Mouse (Mus musculus): ENCODE measurements around the gene Rhbdl2. TPM values are rescaled to one million over a fixed set of nuclear protein-coding genes. Genes with fewer than 3 reads are reported as not detected.

The Rhbdl2 gene
- total and polyA plus RNA-seq, 3 experiments: 0.11 TPM; not detected in 2

- H3K9me3 ChIP-seq (replicated peaks): no peaks in the 10 kb centered on the region
- TF ChIP-seq GATA2 (IDR thresholded peaks at IDR 0.05; ENCODE audit: borderline replicate concordance, low read depth, low read length) (no peak), POLR2AphosphoS5 (IDR thresholded peaks at IDR 0.05; ENCODE audit: insufficient replicate concordance, low read depth, low read length) (no peak), CTCF (IDR thresholded peaks at IDR 0.05; ENCODE audit: low read depth, low read length) (no peak), GATA1 (IDR thresholded peaks at IDR 0.05; ENCODE audit: borderline replicate concordance, low read length) (no peak), TAL1 (conservative IDR thresholded peaks at IDR 0.05; ENCODE audit: low read depth, low read length) (no peak)
- no peak for ATAC-seq (ENCODE audit: extremely low read depth, insufficient number of reproducible peaks, low FRiP score, poor library complexity, severe bottlenecking)
- no peaks in the 10 kb centered on the region for H3K4me1 ChIP-seq (ENCODE audit: insufficient read depth, low read depth, low read length)
- H3K4me3 ChIP-seq (ENCODE audit: low read depth, low read length): no peak overlapping the region
- no peak for DNase-seq (ENCODE audit: low spot score)
- peaks cover 7% of the 10 kb centered on the region for H3K27me3 ChIP-seq (ENCODE audit: insufficient read depth, low read length)
- no peaks in the 10 kb centered on the region for H3K36me3 ChIP-seq (replicated peaks)
Measured at GRCm38 (mm10) chr4:123768234-123768633, 19.4 kb upstream of the Rhbdl2 start.

- DNase-seq (ENCODE audit: low spot score) (no peak), ATAC-seq (ENCODE audit: extremely low read depth, insufficient number of reproducible peaks, low FRiP score, poor library complexity, severe bottlenecking) (no peak)
- Histone ChIP-seq H3K36me3 (replicated peaks) (no peaks in the 10 kb centered on the region), H3K4me1 (ENCODE audit: insufficient read depth, low read depth, low read length) (no peaks in the 10 kb centered on the region), H3K4me3 (ENCODE audit: low read depth, low read length) (no peak overlapping the region), H3K9me3 (replicated peaks) (no peaks in the 10 kb centered on the region), H3K27me3 (ENCODE audit: insufficient read depth, low read length) (peaks cover 7% of the 10 kb centered on the region; the same call in 1 of the 2 replicates)
- TF ChIP-seq GATA1 (IDR thresholded peaks at IDR 0.05; ENCODE audit: borderline replicate concordance, low read length) (no peak), TAL1 (conservative IDR thresholded peaks at IDR 0.05; ENCODE audit: low read depth, low read length) (no peak), CTCF (IDR thresholded peaks at IDR 0.05; ENCODE audit: low read depth, low read length) (no peak), POLR2AphosphoS5 (IDR thresholded peaks at IDR 0.05; ENCODE audit: insufficient replicate concordance, low read depth, low read length) (no peak), GATA2 (IDR thresholded peaks at IDR 0.05; ENCODE audit: borderline replicate concordance, low read depth, low read length) (no peak)
Measured at GRCm38 (mm10) chr4:123792666-123793065, 5.0 kb downstream of the Rhbdl2 start.

GRCm38 (mm10) chr4:123793136-123793535 lies 5.5 kb downstream of the Rhbdl2 start:
- Histone ChIP-seq H3K27me3 (ENCODE audit: insufficient read depth, low read length) (peaks cover 4% of the 10 kb centered on the region; the same call in 1 of the 2 replicates), H3K4me3 (ENCODE audit: low read depth, low read length) (no peak overlapping the region), H3K9me3 (replicated peaks) (no peaks in the 10 kb centered on the region), H3K36me3 (replicated peaks) (no peaks in the 10 kb centered on the region), H3K4me1 (ENCODE audit: insufficient read depth, low read depth, low read length) (no peaks in the 10 kb centered on the region)
- DNase-seq (ENCODE audit: low spot score) (no peak), ATAC-seq (ENCODE audit: extremely low read depth, insufficient number of reproducible peaks, low FRiP score, poor library complexity, severe bottlenecking) (no peak)
- TF ChIP-seq TAL1 (conservative IDR thresholded peaks at IDR 0.05; ENCODE audit: low read depth, low read length) (no peak), CTCF (IDR thresholded peaks at IDR 0.05; ENCODE audit: low read depth, low read length) (no peak), POLR2AphosphoS5 (IDR thresholded peaks at IDR 0.05; ENCODE audit: insufficient replicate concordance, low read depth, low read length) (no peak), GATA1 (IDR thresholded peaks at IDR 0.05; ENCODE audit: borderline replicate concordance, low read length) (no peak), GATA2 (IDR thresholded peaks at IDR 0.05; ENCODE audit: borderline replicate concordance, low read depth, low read length) (no peak)

- peaks cover 4% of the 10 kb centered on the region; the same call in 1 of the 2 replicates for H3K27me3 ChIP-seq (ENCODE audit: insufficient read depth, low read length)
- no peaks in the 10 kb centered on the region for H3K9me3 ChIP-seq (replicated peaks)
- no peak overlapping the region for H3K4me3 ChIP-seq (ENCODE audit: low read depth, low read length)
- H3K4me1 ChIP-seq (ENCODE audit: insufficient read depth, low read depth, low read length): no peaks in the 10 kb centered on the region
- no peaks in the 10 kb centered on the region for H3K36me3 ChIP-seq (replicated peaks)
- DNase-seq (ENCODE audit: low spot score) (no peak), ATAC-seq (ENCODE audit: extremely low read depth, insufficient number of reproducible peaks, low FRiP score, poor library complexity, severe bottlenecking) (no peak)
- no peak for TF ChIP-seq POLR2AphosphoS5 (IDR thresholded peaks at IDR 0.05; ENCODE audit: insufficient replicate concordance, low read depth, low read length)
- no peak for TF ChIP-seq GATA2 (IDR thresholded peaks at IDR 0.05; ENCODE audit: borderline replicate concordance, low read depth, low read length)
- no peak for TF ChIP-seq CTCF (IDR thresholded peaks at IDR 0.05; ENCODE audit: low read depth, low read length)
- TF ChIP-seq GATA1 (IDR thresholded peaks at IDR 0.05; ENCODE audit: borderline replicate concordance, low read length): no peak
- no peak for TF ChIP-seq TAL1 (conservative IDR thresholded peaks at IDR 0.05; ENCODE audit: low read depth, low read length)
Measured at GRCm38 (mm10) chr4:123795057-123795456, 7.4 kb downstream of the Rhbdl2 start.

- H3K4me1 ChIP-seq (ENCODE audit: insufficient read depth, low read depth, low read length): no peaks in the 10 kb centered on the region
- no peaks in the 10 kb centered on the region for H3K36me3 ChIP-seq (replicated peaks)
- H3K4me3 ChIP-seq (ENCODE audit: low read depth, low read length): no peak overlapping the region
- no peak for TF ChIP-seq POLR2AphosphoS5 (IDR thresholded peaks at IDR 0.05; ENCODE audit: insufficient replicate concordance, low read depth, low read length)
- DNase-seq (ENCODE audit: low spot score): no peak
- H3K27me3 ChIP-seq (ENCODE audit: insufficient read depth, low read length): peaks cover 4% of the 10 kb centered on the region; the same call in 1 of the 2 replicates
- no peaks in the 10 kb centered on the region for H3K9me3 ChIP-seq (replicated peaks)
- no peak for ATAC-seq (ENCODE audit: extremely low read depth, insufficient number of reproducible peaks, low FRiP score, poor library complexity, severe bottlenecking)
Measured at GRCm38 (mm10) chr4:123797403-123797802, 9.7 kb downstream of the Rhbdl2 start.

GRCm38 (mm10) chr4:123797856-123798255 lies 10.2 kb downstream of the Rhbdl2 start:
- no peak for ATAC-seq (ENCODE audit: extremely low read depth, insufficient number of reproducible peaks, low FRiP score, poor library complexity, severe bottlenecking)
- Histone ChIP-seq H3K27me3 (ENCODE audit: insufficient read depth, low read length) (peaks cover 4% of the 10 kb centered on the region; the same call in 1 of the 2 replicates), H3K36me3 (replicated peaks) (no peaks in the 10 kb centered on the region), H3K4me1 (ENCODE audit: insufficient read depth, low read depth, low read length) (no peaks in the 10 kb centered on the region), H3K4me3 (ENCODE audit: low read depth, low read length) (no peak overlapping the region), H3K9me3 (replicated peaks) (no peaks in the 10 kb centered on the region)
- TF ChIP-seq GATA2 (IDR thresholded peaks at IDR 0.05; ENCODE audit: borderline replicate concordance, low read depth, low read length) (no peak), POLR2AphosphoS5 (IDR thresholded peaks at IDR 0.05; ENCODE audit: insufficient replicate concordance, low read depth, low read length) (no peak), GATA1 (IDR thresholded peaks at IDR 0.05; ENCODE audit: borderline replicate concordance, low read length) (no peak), TAL1 (conservative IDR thresholded peaks at IDR 0.05; ENCODE audit: low read depth, low read length) (no peak), CTCF (IDR thresholded peaks at IDR 0.05; ENCODE audit: low read depth, low read length) (no peak)
- no peak for DNase-seq (ENCODE audit: low spot score)
